Mouse (Mus musculus): Measurements from ENCODE around the gene Iars2.

Iars2 gene

GRCm38 (mm10) chr1:185279288-185279687, 49.9 kb downstream of the Iars2 start:
- no peak for DNase-seq (ENCODE audit: low spot score in 2 of 2)

DNA sequence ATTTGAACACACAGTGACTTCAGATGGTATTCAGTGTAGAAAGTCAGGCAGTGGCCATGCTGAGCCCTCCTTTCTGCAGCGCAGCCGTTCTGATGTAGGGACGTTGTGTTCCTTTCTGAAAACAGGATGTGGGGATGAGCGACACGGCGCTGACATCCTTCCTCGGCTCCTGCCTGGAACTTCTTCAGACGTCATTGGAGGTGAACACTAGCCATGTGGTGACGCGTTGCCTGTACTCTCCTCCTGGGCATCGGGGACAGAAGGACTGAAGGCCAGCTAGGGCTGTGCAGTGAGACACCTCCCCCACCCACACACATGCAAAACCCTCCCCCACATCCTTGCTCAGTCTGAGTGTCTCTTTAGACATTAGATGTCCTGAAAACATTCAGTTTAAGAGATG, 52.2 kb downstream of the Iars2 start:
- DNase-seq (ENCODE audit: low spot score in 2 of 2): no peak

GRCm38 (mm10) chr1:185275976-185276375, 53.2 kb downstream of the Iars2 start:
- no peak for DNase-seq (ENCODE audit: low spot score in 2 of 2)

DNA sequence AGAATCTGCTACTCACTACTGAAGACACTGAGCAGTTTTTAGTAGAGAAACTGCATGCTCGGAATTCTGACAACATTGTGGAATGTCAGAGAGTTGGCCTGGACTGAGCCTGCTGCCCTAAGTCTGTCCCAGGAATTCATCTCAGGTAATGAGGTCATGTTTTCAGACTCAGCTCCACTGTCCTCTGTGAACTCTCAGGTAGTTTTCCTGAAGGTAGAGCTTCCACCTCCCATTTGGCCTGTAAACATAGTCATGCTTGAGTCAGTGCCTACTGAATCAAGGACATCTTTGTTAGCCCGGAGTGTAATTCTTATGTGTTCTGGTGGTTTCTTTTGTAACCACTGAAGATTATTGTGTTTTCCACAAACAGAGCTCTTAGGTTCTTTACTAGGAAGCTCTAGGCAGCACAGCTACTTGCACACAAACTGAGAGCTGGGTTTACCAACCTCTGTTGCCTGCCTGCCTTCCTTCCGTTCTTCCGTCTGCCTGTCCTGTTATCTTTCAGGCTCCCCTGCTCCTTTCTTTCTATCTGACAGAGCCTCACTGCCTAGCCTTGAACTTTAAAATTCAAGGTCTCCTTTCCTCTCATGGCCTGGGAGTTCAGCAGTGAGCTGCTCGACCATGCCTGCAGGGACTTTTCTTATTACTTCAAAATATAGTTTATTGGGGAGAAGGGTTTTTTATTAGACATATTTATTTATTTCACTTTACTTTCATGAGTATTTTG, 54.2 kb downstream of the Iars2 start:
- DNase-seq (ENCODE audit: low spot score in 2 of 2): no peak

GRCm38 (mm10) chr1:185271373-185271772, 57.8 kb downstream of the Iars2 start:
- DNase-seq (ENCODE audit: low spot score in 2 of 2): no peak

DNA sequence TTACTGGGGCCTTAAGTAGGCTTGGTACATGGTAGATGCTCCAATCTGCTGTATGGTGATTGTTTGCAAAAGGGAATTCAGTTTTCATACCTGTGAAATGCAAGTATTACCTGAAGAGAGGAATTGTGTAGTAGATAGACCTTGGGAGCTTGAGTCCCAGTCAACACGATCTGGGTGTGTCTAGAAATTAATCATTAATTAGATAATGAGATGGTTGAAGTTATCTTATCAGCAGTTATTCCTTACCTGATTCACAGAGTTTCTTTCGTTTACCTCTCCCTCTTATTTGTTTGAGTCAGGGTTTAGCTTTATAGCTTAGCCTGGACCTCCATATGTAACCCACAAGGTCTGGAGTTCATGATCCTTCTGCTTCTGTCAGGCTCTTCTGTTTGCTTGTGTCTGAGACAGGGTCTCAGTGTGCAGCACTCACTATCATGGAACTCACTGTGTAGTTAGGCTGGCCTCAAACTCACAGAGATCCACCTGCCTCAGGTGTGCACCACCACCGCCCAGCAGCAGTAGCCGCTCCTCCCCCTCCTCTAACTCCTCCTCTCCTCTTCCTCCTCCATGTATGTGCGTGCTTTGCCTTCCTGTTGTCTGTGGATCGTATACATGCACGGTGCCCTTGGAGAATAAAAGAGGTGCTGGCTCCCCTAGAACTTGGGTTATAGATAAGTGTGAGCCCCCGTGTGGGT, 58.6 kb downstream of the Iars2 start:
- no peak for DNase-seq (ENCODE audit: low spot score in 2 of 2)

DNA sequence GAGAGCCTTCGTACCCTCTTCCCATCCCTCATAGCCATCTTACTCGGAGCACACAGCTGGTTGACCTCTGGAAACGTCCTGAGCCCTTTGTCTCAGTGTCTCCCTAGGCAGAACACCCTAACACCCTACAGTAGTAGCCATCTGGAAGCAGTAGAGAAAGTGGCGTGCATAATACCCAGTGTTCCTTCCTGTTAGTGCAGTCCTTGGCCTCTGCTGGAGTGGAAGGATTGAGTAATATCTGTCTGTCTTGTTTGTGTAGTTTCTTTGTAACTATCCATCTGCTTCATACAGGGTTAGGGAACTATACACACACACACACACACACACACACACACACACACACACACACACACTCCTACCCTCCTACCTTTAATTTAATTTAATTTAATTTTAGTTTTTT, 60.5 kb downstream of the Iars2 start:
- no peak for DNase-seq (ENCODE audit: low spot score in 2 of 2)

DNA sequence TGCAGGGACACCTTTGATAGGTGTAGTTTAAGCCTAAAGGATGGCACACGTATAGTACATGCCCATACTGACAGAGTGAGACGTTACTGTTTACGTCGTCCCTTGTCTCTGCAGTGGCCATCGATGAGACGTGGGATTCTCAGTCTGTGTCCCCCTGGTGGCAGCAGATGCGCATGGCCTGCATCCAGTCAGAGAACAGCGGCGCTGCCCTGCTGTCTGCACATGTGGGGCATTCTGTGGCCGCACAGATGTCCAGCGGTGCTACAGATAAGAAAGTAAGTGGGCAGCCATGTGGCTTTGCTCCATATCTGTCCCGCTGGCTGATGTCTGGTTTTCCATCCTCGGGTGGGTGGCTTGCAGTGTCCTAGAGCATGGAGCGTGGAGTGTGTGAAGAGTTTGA, 66.6 kb downstream of the Iars2 start:
- DNase-seq (ENCODE audit: low spot score in 2 of 2): no peak

GRCm38 (mm10) chr1:185256753-185257152, 72.4 kb downstream of the Iars2 start:
- no peak for DNase-seq (ENCODE audit: low spot score in 2 of 2)

- no peak for DNase-seq (ENCODE audit: low spot score in 2 of 2)
Observed at GRCm38 (mm10) chr1:185255336-185255735, 73.9 kb downstream of the Iars2 start.

DNA sequence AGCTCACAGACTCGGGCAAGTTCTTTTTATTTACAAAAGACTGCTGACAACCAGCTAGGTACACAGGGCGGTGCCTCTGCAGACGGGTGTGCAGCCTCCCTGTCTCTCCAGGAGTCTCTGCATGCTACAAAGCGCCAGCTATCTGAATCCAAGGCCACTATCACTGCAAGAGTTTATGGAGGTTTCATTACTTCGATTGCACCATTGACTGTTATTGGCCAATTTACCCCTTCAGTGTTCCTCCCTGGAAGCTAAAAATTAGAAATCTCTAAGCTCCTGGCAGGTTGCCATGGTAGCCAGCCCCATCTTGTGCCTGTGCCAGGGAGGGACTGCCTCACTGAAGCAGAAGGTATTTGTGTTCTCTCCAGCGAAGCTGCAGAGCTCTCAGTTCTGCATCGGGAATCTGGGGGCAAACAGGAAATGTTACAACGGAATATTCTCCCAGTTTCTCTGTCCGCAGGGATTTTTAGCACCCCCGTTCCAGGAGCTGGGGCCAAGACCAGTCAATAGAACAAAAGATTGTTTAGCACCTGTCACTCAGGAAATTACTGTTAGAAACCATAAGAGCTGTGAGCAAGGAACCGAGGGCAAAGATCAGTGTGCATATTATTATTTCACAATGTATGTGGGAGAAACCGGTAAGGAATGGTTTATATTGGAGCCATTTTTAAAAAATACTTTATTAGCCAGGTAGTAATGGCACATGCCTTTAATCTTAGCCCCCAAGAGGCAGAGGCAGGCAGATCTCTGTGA, 75.9 kb downstream of the Iars2 start:
- DNase-seq (ENCODE audit: low spot score in 2 of 2): peak; percentile 50 to 58

DNA sequence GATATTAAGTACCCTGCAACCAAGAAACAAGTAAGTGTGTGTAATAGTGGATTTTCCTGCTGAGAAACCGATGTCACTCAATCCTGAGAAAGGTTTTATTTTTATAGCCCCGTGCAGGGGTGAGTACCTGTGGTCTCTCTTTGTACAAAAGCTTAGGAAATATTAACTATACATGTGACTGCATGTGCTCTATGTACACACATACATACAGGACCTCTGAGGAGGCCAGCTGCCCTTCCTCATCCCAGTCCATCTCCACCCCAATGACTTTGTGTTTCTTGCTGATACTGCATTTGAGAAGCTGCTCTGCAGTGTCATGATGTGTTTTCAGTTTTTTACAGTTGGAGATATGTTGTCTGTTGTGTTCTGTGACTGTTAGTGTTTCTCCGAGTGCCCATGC, 76.8 kb downstream of the Iars2 start:
- DNase-seq (ENCODE audit: low spot score in 2 of 2): no peak

- no peak for DNase-seq (ENCODE audit: low spot score in 2 of 2)
Observed at GRCm38 (mm10) chr1:185248728-185249127, 80.5 kb downstream of the Iars2 start.

DNA sequence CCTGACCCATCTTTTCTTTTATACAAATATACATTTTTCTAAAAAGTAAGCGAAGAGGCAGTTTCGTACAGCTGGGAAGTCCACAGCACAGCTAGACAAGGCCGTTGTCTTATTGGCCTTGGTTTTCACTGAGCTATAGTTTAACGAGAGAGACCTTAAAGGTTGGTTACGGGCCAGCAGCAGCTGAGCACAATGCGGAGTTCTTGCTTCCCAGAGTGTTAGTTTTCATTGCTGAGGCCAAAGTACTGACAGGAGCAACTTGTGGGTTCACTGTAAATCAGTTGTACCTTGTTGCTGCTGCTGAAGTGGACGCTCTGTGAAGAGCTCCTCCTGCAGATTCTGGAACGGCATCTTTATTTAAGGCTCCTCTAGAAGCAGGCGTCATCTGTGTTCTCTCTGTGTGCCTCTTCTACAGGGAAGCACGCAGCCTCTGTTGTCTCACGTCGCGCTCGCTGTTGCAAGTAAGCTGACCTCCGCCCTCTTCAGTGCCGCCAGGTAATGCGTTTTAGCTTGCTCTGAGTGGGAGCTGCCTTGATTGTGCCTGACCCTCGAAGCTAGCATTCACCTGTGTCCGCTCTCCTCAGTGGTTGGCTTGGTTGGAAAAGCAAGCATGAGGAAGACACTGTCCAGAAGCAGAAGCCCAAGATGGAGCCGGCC, 81.6 kb downstream of the Iars2 start:
- no peak for DNase-seq (ENCODE audit: low spot score in 2 of 2)

DNA sequence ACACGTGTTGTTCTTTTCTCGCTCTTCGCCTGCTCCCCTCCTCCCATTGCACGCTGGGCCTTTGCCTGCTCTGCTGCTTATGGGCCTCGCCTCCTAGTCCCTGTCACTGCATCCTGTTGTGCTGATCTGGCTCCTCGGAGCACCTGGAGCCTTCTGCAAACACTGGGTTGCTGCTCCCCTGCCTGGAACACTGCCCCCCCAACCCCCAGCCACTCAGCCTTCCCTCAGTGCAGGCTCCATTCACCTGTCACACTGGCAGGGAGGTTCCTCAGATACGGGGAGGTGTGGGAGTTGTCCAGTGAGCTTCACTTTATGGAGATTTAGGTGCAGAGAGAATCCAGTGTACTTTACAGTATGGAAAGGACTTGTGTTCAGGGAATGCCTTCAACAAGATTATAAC, 83.7 kb downstream of the Iars2 start:
- DNase-seq (ENCODE audit: low spot score in 2 of 2): no peak

GRCm38 (mm10) chr1:185243013-185243412, 86.2 kb downstream of the Iars2 start:
- no peak for DNase-seq (ENCODE audit: low spot score in 2 of 2)

DNA sequence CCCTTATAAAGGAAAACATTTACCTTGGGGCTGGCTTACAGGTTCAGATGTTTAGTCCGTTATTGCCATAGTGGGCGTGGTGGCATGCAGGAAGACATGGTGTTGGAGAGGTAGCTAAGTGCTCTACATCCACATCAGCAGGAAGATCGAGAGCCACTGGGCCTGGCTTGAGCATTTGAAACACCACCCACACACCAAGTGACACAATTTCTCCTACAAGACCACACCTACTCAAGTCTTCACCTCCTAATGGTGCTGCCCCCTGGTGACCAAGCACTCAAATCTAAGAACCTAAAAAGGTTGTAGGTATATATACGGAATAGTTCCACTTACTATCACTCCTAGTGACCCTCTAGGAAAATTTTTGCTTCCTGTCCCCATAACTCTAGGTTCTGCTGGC, 92.7 kb downstream of the Iars2 start:
- no peak for DNase-seq (ENCODE audit: low spot score in 2 of 2)

DNA sequence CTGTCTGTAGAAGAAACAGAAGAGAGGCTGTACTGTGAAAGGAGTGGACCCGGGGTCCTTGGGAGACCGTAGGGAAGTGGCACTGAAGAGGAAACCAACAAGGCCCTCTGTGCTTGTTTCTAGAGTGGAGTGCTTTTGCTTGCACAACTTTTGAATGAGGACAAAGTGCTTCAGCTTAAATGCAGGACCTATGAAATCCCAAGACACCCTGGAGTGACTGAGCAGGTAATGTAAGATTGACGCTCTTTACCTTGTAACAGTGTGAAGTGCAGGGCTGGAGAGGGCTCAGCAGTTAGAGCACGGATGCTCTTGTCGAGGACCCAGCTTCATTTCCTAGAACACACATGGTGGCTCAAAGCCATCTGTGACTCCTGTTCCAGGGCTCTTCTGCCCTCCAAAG, 93.4 kb downstream of the Iars2 start:
- DNase-seq (ENCODE audit: low spot score in 2 of 2): no peak

Measured in frontal cortex, postnatal 10 days (tissue).